8 mouse cellular contexts compared by ENCODE assay signal in the genomic region with DNA sequence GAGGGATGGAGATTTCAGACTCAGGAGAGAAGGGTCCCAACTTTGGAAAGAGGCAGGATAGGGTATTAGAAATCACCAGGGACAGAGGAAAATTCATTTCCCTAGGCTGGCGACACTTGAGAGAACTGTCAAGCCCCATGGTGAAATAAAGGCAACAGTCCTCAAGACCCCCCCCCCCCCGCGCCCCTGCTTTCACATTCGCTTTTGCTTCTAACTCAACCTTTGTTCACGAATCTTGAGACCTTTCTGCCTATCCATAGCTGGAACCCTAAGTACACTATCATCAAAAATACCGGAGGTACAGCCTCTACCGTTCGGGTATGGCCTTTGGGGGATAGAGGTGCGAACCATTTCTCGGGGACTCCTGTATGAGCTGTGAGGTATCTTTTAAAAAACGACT. TPM values are rescaled to one million over a fixed set of nuclear protein-coding genes. Genes with fewer than 3 reads are reported as not detected.
DNase-seq lines count a peak whose midpoint lies in the region; ATAC-seq and TF ChIP-seq lines count a peak whose summit lies in the region.

No protein-coding gene starts in this region.

- no peak for ATAC-seq in embryonic facial prominence, embryonic 13.5 days (ENCODE audit: insufficient number of reproducible peaks, insufficient read depth, low FRiP score, low TSS enrichment, low read depth)
- ATAC-seq in intestine, embryonic 15.5 days = no peak
- ATAC-seq in neural tube, embryonic 12.5 days (ENCODE audit: low FRiP score, low read depth) = peak; percentile 28; the same call in 1 of the 2 replicates

- 66% methylated on average over 11 of the region's 11 CpGs for WGBS in embryonic facial prominence, embryonic 13.5 days
- WGBS in intestine, embryonic 15.5 days = 71% methylated on average over 11 of the region's 11 CpGs
- whole genome bisulfite sequencing in neural tube, embryonic 12.5 days = 63% methylated on average over 11 of the region's 11 CpGs

- peak overlapping the region; percentile 96 for H3K4me2 ChIP-seq in embryonic facial prominence, embryonic 13.5 days
- H3K4me2 ChIP-seq in intestine, embryonic 15.5 days (replicated peaks) = peak overlapping the region; percentile 67
- peak overlapping the region; percentile 78 for H3K4me2 ChIP-seq in neural tube, embryonic 12.5 days (replicated peaks)

- H3K27me3 ChIP-seq in embryonic facial prominence, embryonic 13.5 days = no peaks in the 10 kb centered on the region
- no peaks in the 10 kb centered on the region for H3K27me3 ChIP-seq in intestine, embryonic 15.5 days (replicated peaks)
- H3K27me3 ChIP-seq in neural tube, embryonic 12.5 days (replicated peaks) = no peaks in the 10 kb centered on the region

- no peaks in the 10 kb centered on the region for H3K9me3 ChIP-seq in embryonic facial prominence, embryonic 13.5 days
- no peaks in the 10 kb centered on the region for H3K9me3 ChIP-seq in intestine, embryonic 15.5 days
- no peaks in the 10 kb centered on the region for H3K9me3 ChIP-seq in neural tube, embryonic 12.5 days

- intact Hi-C loops in left cerebral cortex, adult 2 months (cut with DNase I) = loop anchor here (1.0 kb wide), 1 partner anchor 59 kb away; a partner anchor contains a TSS
- intact Hi-C loops in left cerebral cortex, postnatal 4 days (cut with DNase I) = no loop called here

- H3K27ac ChIP-seq in left cerebral cortex, adult 2 months = peak overlapping the region; percentile 93
- H3K27ac ChIP-seq in embryonic facial prominence, embryonic 13.5 days = peak overlapping the region; percentile 92
- H3K27ac ChIP-seq in intestine, embryonic 15.5 days = peak overlapping the region; percentile 79
- H3K27ac ChIP-seq in neural tube, embryonic 12.5 days = peak overlapping the region; percentile 92

- peak overlapping the region; percentile 98 for H3K9ac ChIP-seq in embryonic facial prominence, embryonic 13.5 days
- peak overlapping the region; percentile 50 for H3K9ac ChIP-seq in intestine, embryonic 15.5 days
- H3K9ac ChIP-seq in neural tube, embryonic 12.5 days = peak overlapping the region; percentile 99; the same call in 1 of the 2 replicates

- no peak for TF ChIP-seq CTCF in left cerebral cortex, adult 2 months (IDR thresholded peaks at IDR 0.05)

- peak overlapping the region; percentile 55 for H3K4me3 ChIP-seq in left cerebral cortex, adult 2 months
- H3K4me3 ChIP-seq in embryonic facial prominence, embryonic 13.5 days = peak overlapping the region; percentile 100
- peak overlapping the region; percentile 100 for H3K4me3 ChIP-seq in intestine, embryonic 15.5 days (replicated peaks)
- peak overlapping the region; percentile 100 for H3K4me3 ChIP-seq in neural tube, embryonic 12.5 days

- peaks cover 28% of the 10 kb centered on the region for H3K4me1 ChIP-seq in embryonic facial prominence, embryonic 13.5 days
- H3K4me1 ChIP-seq in intestine, embryonic 15.5 days (replicated peaks) = peaks cover 19% of the 10 kb centered on the region
- peaks cover 31% of the 10 kb centered on the region for H3K4me1 ChIP-seq in neural tube, embryonic 12.5 days

- DNase-seq in left cerebral cortex, adult 2 months (ENCODE audit: extremely low spot score in 1 of 2, low spot score in 2 of 2) = no peak
- no peak for DNase-seq in left cerebral cortex, postnatal 4 days
- no peak for DNase-seq in B cell, adult 2 months
- DNase-seq in thymus, postnatal 0 days (ENCODE audit: low spot score) = no peak
- no peak for DNase-seq in cerebellum, adult 8-10 months

- H3K36me3 ChIP-seq in embryonic facial prominence, embryonic 13.5 days = peaks cover 12% of the 10 kb centered on the region
- peaks cover 11% of the 10 kb centered on the region; the same call in 1 of the 2 replicates for H3K36me3 ChIP-seq in intestine, embryonic 15.5 days
- peaks cover 11% of the 10 kb centered on the region; the same call in 1 of the 2 replicates for H3K36me3 ChIP-seq in neural tube, embryonic 12.5 days

RNA-seq across cellular contexts. Expression of a gene that starts 0.5 kb away (rescaled TPM):
- 100 to 1,000 TPM; 578 to 608 TPM for total RNA-seq in left cerebral cortex, adult 2 months (2021)
- 100 to 1,000 TPM; 311 to 328 TPM for total RNA-seq in left cerebral cortex, postnatal 4 days (2021)
- polyA plus RNA-seq in embryonic facial prominence, embryonic 13.5 days (2015; fragmentation: Nextera tagmentation; extraction: Ambion mirVana) = 20.8 and 23.3 TPM in 2 replicates
- polyA plus RNA-seq in intestine, embryonic 15.5 days (2015; fragmentation: Nextera tagmentation; extraction: Ambion mirVana) = 27.7 and 27.8 TPM in 2 replicates
- polyA plus RNA-seq in neural tube, embryonic 12.5 days (2016; fragmentation: Nextera tagmentation; extraction: Ambion mirVana) = 46.3 and 59.8 TPM in 2 replicates
- polyA plus RNA-seq in thymus, postnatal 0 days (2015; fragmentation: Nextera tagmentation; extraction: Ambion mirVana) = 23.1 and 26.6 TPM in 2 replicates

RNA-seq across cellular contexts. Expression of a gene that starts 59.3 kb away (rescaled TPM):
- 100 to 1,000 TPM; 184 to 190 TPM for total RNA-seq in left cerebral cortex, adult 2 months (2021)
- total RNA-seq in left cerebral cortex, postnatal 4 days (2021) = 100 to 1,000 TPM; 261 to 264 TPM
- 374 and 398 TPM in 2 replicates for polyA plus RNA-seq in embryonic facial prominence, embryonic 13.5 days (2015; fragmentation: Nextera tagmentation; extraction: Ambion mirVana)
- 237 and 244 TPM in 2 replicates for polyA plus RNA-seq in intestine, embryonic 15.5 days (2015; fragmentation: Nextera tagmentation; extraction: Ambion mirVana)
- polyA plus RNA-seq in neural tube, embryonic 12.5 days (2016; fragmentation: Nextera tagmentation; extraction: Ambion mirVana) = 446 and 488 TPM in 2 replicates
- polyA plus RNA-seq in thymus, postnatal 0 days (2015; fragmentation: Nextera tagmentation; extraction: Ambion mirVana) = 308 and 311 TPM in 2 replicates
